Mouse (Mus musculus) layer of hippocampus, postnatal 14 days (tissue): ENCODE results near the gene Aldh6a1. TPM values are rescaled to one million over a fixed set of nuclear protein-coding genes. Genes with fewer than 3 reads are reported as not detected.

Source experiments
- DNase-seq, 2 experiments: peaks; one replicate each; pipeline ENCODE4 v3.0.0; 2021 to 2022; ENCODE audit warnings: low spot score in 2 of 2, mixed read lengths in 1 of 2
- long read RNA-seq, 2 experiments: library from polyadenylated mRNA; stranded (forward); transcript quantifications; one replicate each; pipeline ENCODE4 v2.0.0; 2021
- total RNA-seq, 2 experiments: library from RNA; stranded (reverse); gene quantifications; 2 replicates each; pipeline ENCODE4 v1.2.3; 2021

Aldh6a1 gene
- 10 to 100 TPM; 45.5 to 51.4 TPM for total RNA-seq
- long read RNA-seq, experiment 1, transcript Aldh6a1-201 (12 exons, 3,399 nt), result major isoform, 53 of 69 reads
- long read RNA-seq, experiment 1, partial matches to known transcripts, result 9 of 69 reads
- long read RNA-seq, experiment 1, other reads (novel, unspliced or antisense), result 7 of 69 reads
- long read RNA-seq, experiment 2, transcript Aldh6a1-201 (12 exons, 3,399 nt), result major isoform, 82 of 99 reads
- long read RNA-seq, experiment 2, partial matches to known transcripts, result 6 of 99 reads
- long read RNA-seq, experiment 2, other reads (novel, unspliced or antisense), result 11 of 99 reads

GRCm38 (mm10) chr12:84450718-84451646, at the start of gene Aldh6a1, which contains the start of gene Lin52:
Gene Aldh6a1, minus strand, starts transcription at chr12:84451004.
Gene Lin52, plus strand, starts transcription at chr12:84451422.
- peak; percentile 94 to 99 for DNase-seq

- no peak for DNase-seq
Measured at GRCm38 (mm10) chr12:84496795-84497194, 46.0 kb upstream of the Aldh6a1 start.

- DNase-seq, result no peak
Measured at GRCm38 (mm10) chr12:84487324-84488056, 36.7 kb upstream of the Aldh6a1 start.

GRCm38 (mm10) chr12:84482778-84483585, 32.2 kb upstream of the Aldh6a1 start:
- no peak for DNase-seq

- DNase-seq, result no peak
Measured at GRCm38 (mm10) chr12:84481251-84481650, 30.4 kb upstream of the Aldh6a1 start.

GRCm38 (mm10) chr12:84478937-84479336, 28.1 kb upstream of the Aldh6a1 start:
- no peak for DNase-seq

GRCm38 (mm10) chr12:84468701-84469100, 17.9 kb upstream of the Aldh6a1 start:
- DNase-seq, result peak in 1 of 2 experiments; percentile 76

- DNase-seq, result no peak
Measured at GRCm38 (mm10) chr12:84462856-84463255, 12.1 kb upstream of the Aldh6a1 start.

GRCm38 (mm10) chr12:84461416-84461815, 10.6 kb upstream of the Aldh6a1 start:
- DNase-seq, result no peak

GRCm38 (mm10) chr12:84459845-84460244, 9.0 kb upstream of the Aldh6a1 start:
- DNase-seq, result no peak

GRCm38 (mm10) chr12:84456911-84457310, 6.1 kb upstream of the Aldh6a1 start:
- DNase-seq, result no peak

GRCm38 (mm10) chr12:84451801-84452200, 997 bp upstream of the Aldh6a1 start:
- DNase-seq, result no peak

GRCm38 (mm10) chr12:84450351-84450717, 470 bp downstream of the Aldh6a1 start:
- no peak for DNase-seq

GRCm38 (mm10) chr12:84449887-84450286, 917 bp downstream of the Aldh6a1 start:
- DNase-seq, result no peak

GRCm38 (mm10) chr12:84448181-84448580, 2.6 kb downstream of the Aldh6a1 start:
- no peak for DNase-seq

- DNase-seq, result no peak
Measured at GRCm38 (mm10) chr12:84447386-84447785, 3.4 kb downstream of the Aldh6a1 start.

GRCm38 (mm10) chr12:84442526-84442925, 8.3 kb downstream of the Aldh6a1 start:
- DNase-seq, result no peak

GRCm38 (mm10) chr12:84438697-84439096, 12.1 kb downstream of the Aldh6a1 start:
- DNase-seq, result no peak

- DNase-seq, result no peak
Measured at GRCm38 (mm10) chr12:84429825-84430224, 21.0 kb downstream of the Aldh6a1 start.

GRCm38 (mm10) chr12:84423990-84424389, 26.8 kb downstream of the Aldh6a1 start:
- DNase-seq, result no peak

GRCm38 (mm10) chr12:84417605-84417922, 33.2 kb downstream of the Aldh6a1 start:
- DNase-seq, result no peak
